Mouse (Mus musculus): ENCODE results near the gene Rngtt.

DNA sequence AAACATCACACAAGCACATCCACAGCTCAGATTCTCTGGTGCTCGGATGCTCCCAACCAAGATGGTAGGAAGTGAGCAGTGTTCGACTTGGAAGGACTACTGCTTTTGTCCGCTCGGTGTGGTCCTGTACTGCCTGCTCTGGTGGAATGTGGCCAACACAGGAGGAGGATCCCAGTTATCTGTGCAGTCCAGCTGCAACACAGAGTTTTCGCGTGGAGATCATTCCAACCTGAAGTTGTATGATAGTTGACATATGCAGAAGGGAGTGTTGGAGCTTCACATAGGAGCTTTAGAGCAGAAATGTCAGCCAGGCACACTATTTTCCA, 33.6 kb downstream of the Rngtt start:
- TF ChIP-seq HCFC1 (IDR thresholded peaks at IDR 0.05; ENCODE audit: borderline replicate concordance, insufficient read depth, low read length) (no peak), MAFK (IDR thresholded peaks at IDR 0.05; ENCODE audit: insufficient read depth, low read depth, low read length) (no peak), ZNF384 (IDR thresholded peaks at IDR 0.05; ENCODE audit: low read depth, low read length) (no peak)
